Mouse (Mus musculus): Measurements from ENCODE around the gene Cep57l1.
"Not testable (repeated sequence)": the region's sequence is repeated elsewhere in the genome, so short reads cannot be mapped to it uniquely, and the experiment has no call there.

Cep57l1 gene

GRCm38 (mm10) chr10:41809771-41810563, at the start of gene Cep57l1, which contains the start of gene Sesn1:
TSS of gene Cep57l1 (minus strand) at chr10:41809871.
TSS of gene Sesn1 (plus strand) at chr10:41809935.
- peak; percentile 90 for DNase-seq (ENCODE audit: low read depth, low spot score)

- DNase-seq (ENCODE audit: low read depth, low spot score), result no peak
Measured at GRCm38 (mm10) chr10:41848721-41849120, 39.0 kb upstream of the Cep57l1 start.

GRCm38 (mm10) chr10:41847737-41848136, 38.1 kb upstream of the Cep57l1 start:
- DNase-seq (ENCODE audit: low read depth, low spot score), result no peak

GRCm38 (mm10) chr10:41838911-41839310, 29.2 kb upstream of the Cep57l1 start:
- no peak for DNase-seq (ENCODE audit: low read depth, low spot score)

- DNase-seq (ENCODE audit: low read depth, low spot score), result no peak
Measured at GRCm38 (mm10) chr10:41834131-41834530, 24.5 kb upstream of the Cep57l1 start.

GRCm38 (mm10) chr10:41832191-41832590, 22.5 kb upstream of the Cep57l1 start:
- DNase-seq (ENCODE audit: low read depth, low spot score), result peak; percentile 73

GRCm38 (mm10) chr10:41830851-41831522, 21.3 kb upstream of the Cep57l1 start:
- DNase-seq (ENCODE audit: low read depth, low spot score), result peak; percentile 70

GRCm38 (mm10) chr10:41830445-41830844, 20.8 kb upstream of the Cep57l1 start:
- DNase-seq (ENCODE audit: low read depth, low spot score), result no peak

GRCm38 (mm10) chr10:41829980-41830379, 20.3 kb upstream of the Cep57l1 start:
- DNase-seq (ENCODE audit: low read depth, low spot score), result no peak

GRCm38 (mm10) chr10:41829191-41829590, 19.5 kb upstream of the Cep57l1 start:
- no peak for DNase-seq (ENCODE audit: low read depth, low spot score)

- DNase-seq (ENCODE audit: low read depth, low spot score), result no peak
Measured at GRCm38 (mm10) chr10:41827784-41828183, 18.1 kb upstream of the Cep57l1 start.

GRCm38 (mm10) chr10:41826526-41827116, 16.9 kb upstream of the Cep57l1 start:
- DNase-seq (ENCODE audit: low read depth, low spot score), result no peak

- DNase-seq (ENCODE audit: low read depth, low spot score), result no peak
Measured at GRCm38 (mm10) chr10:41825996-41826395, 16.3 kb upstream of the Cep57l1 start.

GRCm38 (mm10) chr10:41825041-41825440, 15.4 kb upstream of the Cep57l1 start:
- DNase-seq (ENCODE audit: low read depth, low spot score), result no peak

GRCm38 (mm10) chr10:41823916-41824315, 14.2 kb upstream of the Cep57l1 start:
- no peak for DNase-seq (ENCODE audit: low read depth, low spot score)

GRCm38 (mm10) chr10:41823282-41823675, 13.6 kb upstream of the Cep57l1 start:
- not testable (repeated sequence) for DNase-seq (ENCODE audit: low read depth, low spot score)

GRCm38 (mm10) chr10:41822573-41823281, 13.1 kb upstream of the Cep57l1 start:
- DNase-seq (ENCODE audit: low read depth, low spot score), result peak; percentile 30

- DNase-seq (ENCODE audit: low read depth, low spot score), result no peak
Measured at GRCm38 (mm10) chr10:41821171-41821570, 11.5 kb upstream of the Cep57l1 start.

GRCm38 (mm10) chr10:41820401-41820800, 10.7 kb upstream of the Cep57l1 start:
- no peak for DNase-seq (ENCODE audit: low read depth, low spot score)

- DNase-seq (ENCODE audit: low read depth, low spot score), result peak; percentile 43
Measured at GRCm38 (mm10) chr10:41819307-41819706, 9.6 kb upstream of the Cep57l1 start.

GRCm38 (mm10) chr10:41818733-41819070, 9.0 kb upstream of the Cep57l1 start:
- DNase-seq (ENCODE audit: low read depth, low spot score), result not testable (repeated sequence)
